Mouse (Mus musculus) yolk sac, embryonic 10.5 days (tissue): Measurements from ENCODE around the gene Fam172a.
A peak's percentile ranks its signal among the peaks of the same experiment; 100 is the strongest.

Source experiments
- DNase-seq: peaks from one replicate; pipeline ENCODE4 v3.0.0-alpha.2; 2017; ENCODE audit warnings: low spot score

The Fam172a gene

GRCm38 (mm10) chr13:78200407-78200806 lies 498.6 kb downstream of the Fam172a start:
- peak; percentile 66 for DNase-seq

GRCm38 (mm10) chr13:78200991-78201870 lies 499.4 kb downstream of the Fam172a start:
- DNase-seq = peak; percentile 73

DNA sequence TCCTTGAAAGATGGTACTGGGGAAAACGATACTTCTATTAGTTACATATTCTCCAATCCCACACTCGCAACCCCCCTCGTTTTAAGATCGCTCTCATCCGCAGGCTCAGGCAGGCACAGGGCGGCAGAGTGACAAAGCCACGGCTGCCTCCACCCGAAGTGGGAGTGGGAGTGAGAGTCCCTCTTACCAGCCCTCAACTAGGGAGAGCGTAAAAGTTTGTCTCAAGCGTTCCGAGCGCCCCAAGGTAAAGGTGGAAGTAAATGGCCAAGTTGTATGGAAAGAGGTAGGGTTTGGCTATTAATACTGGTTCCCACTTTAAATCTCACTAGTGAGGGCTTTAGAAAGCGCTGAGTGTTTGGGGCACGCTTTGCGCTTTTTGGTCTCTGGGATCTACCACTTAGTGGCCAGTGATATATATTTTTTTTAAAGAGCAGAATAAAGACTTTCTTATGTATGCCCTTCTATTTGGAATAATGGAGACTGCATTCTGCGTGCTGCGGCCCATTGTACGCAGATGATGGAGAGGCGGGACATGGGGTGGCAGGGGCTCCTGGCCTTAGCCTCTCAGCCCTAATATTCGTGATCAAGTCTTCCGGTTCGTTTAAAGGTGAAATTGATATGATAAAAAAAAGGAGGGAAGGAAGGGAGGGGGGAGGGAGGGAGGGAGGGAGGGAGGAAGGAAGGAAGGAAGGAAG lies 500.2 kb downstream of the Fam172a start:
- peak; percentile 25 for DNase-seq

GRCm38 (mm10) chr13:78202574-78203347 lies 500.9 kb downstream of the Fam172a start:
- DNase-seq = no peak

DNA sequence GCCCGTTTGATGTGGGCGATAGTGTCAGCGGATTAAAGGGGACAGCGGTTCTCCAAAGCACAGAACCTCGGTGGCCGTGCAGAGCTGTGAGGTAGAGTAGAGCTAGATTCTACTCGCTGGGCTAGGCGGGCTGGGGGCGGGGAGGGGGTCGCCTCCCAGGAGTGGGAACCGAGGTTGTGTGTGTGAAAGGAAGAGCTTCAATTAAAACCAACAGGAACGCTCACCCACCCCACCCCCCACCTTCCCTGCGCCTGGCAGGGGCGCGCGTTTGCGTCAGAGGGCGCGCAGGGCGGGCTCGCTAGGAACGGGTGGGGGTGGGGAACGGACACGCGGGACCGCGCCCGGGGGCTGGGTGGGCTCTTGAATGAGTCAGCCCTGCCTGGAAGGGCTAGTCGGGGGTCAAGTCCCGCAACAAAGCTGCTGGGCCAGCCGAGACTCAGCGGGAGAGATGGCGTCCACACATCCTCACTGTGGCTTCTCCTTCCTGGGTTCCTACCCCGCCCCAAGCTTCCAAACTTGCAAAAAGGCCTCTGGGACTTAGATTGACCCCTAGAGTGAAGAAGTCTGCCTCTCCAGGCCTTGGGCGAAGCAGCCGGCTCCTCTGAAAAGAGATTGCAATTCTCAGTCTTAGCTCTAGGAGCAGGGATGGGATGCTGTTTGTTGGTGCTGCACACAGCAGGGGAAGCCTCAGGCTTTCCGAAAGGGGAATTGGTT lies 501.7 kb downstream of the Fam172a start:
- no peak for DNase-seq

GRCm38 (mm10) chr13:78205426-78205825 lies 503.6 kb downstream of the Fam172a start:
- no peak for DNase-seq

GRCm38 (mm10) chr13:78206891-78207430 lies 505.1 kb downstream of the Fam172a start:
- no peak for DNase-seq

DNA sequence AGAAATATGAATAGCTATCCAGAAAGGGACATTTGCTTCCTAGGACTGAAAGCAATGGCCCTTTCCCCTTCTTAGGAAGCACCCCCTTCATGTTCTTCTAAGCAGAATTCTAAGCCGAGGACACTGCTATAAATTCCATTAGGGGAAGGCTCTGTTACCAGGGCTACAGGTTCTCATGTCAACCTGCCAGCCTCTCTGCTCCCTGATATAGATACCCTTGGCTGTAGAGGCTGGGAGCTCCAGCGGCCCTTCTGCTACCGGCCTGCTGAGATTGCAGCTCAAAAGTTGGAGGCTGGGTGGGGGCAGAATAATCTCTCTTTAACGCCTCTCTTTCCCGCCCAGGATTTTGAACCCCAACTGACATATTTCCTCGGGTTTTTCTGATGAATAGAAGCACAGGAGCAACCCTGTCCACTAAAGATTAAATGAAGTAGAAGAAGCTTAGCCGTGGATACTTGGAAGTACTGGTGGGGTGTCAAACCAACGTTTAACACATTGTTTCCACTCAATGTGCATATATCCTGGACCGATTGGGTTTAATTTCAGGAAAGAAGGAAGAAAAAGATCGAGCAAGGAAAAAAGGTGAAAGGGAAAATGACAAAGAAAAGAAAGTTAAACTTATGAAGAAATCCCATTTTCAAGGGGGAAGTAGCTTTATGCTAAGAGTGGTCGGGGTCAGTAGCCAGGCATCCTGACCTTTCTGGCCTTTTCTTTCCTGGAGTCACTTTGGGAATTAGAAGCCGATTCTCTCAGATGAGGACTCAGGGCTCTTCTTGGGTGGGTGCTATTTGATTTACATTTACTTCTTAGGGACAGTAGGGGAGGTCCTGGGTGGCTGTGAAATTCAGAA lies 506.2 kb downstream of the Fam172a start:
- no peak for DNase-seq

DNA sequence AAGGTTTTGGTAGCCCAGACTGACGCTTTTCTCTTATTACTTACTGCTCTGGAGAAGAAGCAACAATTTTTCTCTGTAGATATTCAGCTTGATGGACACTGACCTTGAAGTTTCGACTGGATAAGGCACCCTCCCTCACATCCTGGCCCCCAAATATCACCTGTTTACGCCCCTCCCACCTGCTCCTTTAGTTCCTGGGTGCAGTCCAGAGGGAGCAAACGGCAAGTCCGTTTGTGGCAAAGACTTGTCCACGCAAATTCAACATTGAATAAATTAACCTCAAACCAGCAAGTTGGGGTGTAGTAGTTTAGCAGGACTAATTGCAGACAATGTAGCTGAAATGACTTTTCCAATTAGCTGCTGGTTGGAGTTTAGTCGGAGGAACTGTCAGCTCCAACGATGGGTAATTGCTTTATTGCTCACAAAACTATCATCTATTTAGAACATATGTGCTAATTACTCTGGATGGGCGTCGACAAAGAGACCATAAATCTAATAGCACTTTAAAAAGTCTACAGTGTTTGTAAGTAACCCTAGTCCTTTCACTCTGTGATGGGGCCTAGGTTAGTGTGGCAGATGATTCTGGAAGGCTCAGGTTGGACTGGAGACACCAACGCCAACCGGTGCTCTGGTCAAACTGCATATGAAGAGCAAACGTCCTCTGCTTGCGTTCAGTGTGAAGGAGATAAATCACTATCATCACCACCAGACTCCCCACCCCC lies 507.0 kb downstream of the Fam172a start:
- DNase-seq = no peak

DNA sequence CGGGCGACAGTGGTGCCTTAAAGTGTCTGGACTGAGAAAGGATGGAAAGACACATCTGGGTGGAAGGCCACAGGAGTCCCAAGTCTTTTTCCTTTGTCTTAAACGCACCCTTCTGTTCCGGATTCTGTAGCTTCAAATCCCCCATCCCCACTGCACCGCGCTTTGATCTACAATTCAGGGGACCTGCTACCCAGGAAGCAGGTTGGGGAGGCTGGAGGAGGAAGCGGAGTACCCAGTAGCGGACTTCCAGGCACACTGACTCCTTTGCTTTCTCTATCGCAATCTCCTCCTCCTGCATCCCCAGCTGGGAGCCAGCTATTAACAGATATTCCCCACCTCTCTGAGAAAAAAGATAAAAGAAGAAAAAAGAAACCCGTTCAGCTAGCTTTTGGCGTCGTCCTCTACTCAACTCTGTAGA lies 507.8 kb downstream of the Fam172a start:
- no peak for DNase-seq

DNA sequence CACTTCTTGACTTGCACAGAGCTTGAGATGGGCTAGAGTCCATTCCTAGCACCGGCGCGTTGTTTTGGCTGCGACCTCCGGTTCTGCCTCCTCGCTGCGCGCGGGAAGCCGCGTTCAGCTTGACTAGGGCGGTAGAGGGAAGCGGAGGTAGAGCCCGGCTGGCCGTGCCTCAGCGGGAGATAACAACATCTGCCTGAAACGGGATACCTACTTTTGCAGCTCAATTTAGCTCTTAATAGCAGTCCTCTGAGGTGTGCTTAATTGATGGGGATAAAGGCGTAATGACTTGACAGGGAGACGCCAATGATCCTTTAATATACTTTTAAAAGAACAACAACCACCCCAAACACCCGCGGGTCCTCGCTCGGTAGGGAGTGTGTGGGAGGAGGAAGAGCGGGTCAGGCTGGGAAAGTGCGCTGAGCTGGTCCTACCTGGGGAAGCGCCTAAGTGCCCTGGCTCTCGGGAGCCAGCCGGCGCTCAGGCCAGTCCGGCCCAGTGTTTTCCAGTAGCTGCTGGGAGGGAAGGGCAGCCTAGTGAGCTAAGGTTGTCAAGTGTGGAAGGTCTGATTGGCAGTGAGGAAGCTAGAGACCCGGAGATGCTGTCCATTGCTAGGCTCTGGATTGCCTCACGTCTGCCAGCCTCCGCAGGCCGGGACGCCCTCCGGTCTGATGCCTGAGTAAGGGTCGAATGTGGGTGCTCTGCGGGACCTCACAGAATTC lies 508.4 kb downstream of the Fam172a start:
- DNase-seq = no peak

GRCm38 (mm10) chr13:78210748-78211089 lies 508.9 kb downstream of the Fam172a start:
- DNase-seq = no peak

GRCm38 (mm10) chr13:78211231-78212010 lies 509.6 kb downstream of the Fam172a start:
- DNase-seq = no peak

DNA sequence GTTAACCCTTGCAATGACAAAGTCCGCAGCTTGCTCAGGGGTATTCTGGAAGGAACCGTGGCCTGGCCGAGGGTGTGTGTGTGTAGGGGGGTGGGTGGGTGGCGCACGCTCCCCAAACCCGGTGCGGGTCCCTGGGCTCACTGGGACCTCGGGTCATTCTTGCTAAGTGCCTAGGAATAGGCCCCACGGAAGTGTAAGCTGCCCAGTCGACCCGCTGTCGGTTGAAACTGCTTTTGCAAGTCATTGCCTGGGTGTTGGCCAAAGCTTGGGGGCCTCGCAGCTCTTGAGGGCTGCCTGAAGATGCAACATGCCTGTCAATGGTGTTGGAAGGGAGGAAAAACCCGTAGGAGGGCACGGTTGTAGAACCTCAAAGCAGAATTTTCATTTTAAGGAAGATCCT lies 510.3 kb downstream of the Fam172a start:
- no peak for DNase-seq

DNA sequence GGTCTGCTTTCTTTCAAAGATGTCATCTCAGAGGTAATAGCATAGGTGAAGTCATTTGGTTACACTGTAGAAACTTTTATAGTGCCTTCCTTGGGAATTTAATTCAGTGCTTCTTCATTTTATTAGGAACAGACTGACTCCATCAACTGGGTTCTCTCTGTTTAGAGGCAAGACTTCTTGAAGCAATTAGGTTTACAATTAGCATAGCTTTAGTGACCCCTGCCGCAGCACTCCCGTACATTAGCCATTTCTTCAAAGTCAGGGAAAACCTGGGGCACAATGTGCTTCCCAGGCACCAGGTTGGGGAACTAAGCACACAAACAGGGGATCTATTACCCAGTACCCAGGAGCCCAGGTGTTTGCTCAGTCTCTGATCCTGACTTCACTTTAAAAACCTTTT lies 511.3 kb downstream of the Fam172a start:
- no peak for DNase-seq

- DNase-seq = no peak
Observed at GRCm38 (mm10) chr13:78215223-78215622, 513.4 kb downstream of the Fam172a start.
